Mouse (Mus musculus) frontal cortex, adult (tissue): ENCODE measurements around the gene Ccdc9.
"Not testable (repeated sequence)": the region's sequence is repeated elsewhere in the genome, so short reads cannot be mapped to it uniquely, and the experiment has no call there.

Experiments used
- ATAC-seq: cut with Nextera tagmentation; 2 replicates; pipeline ENCODE4 v1.9.2; 2017; ENCODE audit warnings: mild to moderate bottlenecking, moderate library complexity, mixed read lengths; ENCODE audit not compliant: low TSS enrichment

The Ccdc9 gene

DNA sequence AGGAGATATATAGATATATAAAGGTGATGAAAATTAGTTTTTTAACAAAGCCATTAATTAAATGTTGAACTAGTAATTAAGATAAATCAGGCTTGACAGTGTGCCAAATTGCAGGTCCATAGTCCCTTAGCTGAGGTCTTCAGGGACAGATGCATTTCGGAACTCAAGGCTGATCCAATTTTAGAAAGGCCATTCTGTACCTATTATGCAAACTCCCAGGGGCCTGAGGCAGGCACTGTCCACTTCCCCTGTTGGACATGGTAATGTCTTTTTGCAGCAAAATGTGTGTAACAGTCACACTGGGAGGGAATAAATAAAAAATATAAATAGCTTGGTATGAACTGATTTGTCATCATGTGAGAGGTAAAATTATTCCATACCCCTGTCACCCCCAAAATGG, 15.5 kb downstream of the Ccdc9 start:
- ATAC-seq = no peak

DNA sequence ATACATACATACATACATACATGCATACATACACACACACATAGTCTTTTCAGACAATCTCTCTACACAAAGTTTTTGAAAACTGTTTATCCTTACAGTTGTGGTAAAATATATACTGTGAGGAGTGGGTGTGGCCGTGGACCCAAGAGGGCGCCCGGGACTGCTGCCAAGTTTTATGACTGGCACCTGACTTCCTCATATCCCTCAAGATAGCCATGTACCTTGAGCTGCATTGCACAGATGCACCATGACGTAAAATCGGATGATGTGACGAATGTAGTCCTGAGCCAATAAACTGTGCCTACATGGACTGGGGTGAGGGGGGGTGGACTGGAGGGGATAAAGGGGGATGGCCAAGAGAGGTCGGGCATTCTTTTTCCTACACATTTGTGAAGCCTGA, 20.0 kb downstream of the Ccdc9 start:
- not testable (repeated sequence) for ATAC-seq

DNA sequence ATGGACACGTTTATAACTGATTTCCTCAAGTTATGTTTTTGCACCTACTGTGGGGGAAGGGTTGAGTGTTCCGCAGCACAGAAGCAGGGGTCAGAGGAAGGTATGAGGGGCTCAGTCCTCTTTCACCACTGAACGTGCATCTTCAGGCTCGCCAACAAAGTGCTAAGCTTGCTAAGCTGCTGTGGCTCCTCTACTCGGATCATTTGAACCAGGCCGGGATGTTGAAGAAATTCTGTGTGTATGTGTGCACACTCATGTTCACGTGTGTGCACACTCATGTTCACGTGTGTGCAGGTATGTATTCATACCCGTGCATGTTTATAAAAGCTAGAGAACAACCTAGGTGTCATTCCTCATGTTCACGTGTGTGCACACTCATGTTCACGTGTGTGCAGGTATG, 20.7 kb downstream of the Ccdc9 start:
- ATAC-seq = no peak

DNA sequence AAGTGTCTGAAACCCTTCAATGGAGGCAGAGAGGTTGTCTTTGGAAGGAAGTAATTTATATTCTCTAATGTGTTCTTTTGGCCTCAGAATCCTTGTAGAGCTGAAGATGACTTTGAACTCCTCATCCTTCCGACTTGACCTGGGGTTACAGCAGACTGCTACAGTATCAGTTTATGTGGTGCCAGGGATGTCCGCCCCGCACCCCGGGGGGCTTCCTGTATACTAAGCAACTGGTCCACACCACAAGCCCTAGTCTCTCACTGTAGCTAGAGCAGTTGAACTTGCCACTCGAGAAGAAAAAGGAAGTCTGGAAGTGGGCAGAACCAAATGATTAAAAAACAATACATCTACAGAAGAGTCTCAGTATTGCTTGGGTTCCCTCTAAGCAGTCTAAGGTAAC, 22.8 kb downstream of the Ccdc9 start:
- no peak for ATAC-seq

DNA sequence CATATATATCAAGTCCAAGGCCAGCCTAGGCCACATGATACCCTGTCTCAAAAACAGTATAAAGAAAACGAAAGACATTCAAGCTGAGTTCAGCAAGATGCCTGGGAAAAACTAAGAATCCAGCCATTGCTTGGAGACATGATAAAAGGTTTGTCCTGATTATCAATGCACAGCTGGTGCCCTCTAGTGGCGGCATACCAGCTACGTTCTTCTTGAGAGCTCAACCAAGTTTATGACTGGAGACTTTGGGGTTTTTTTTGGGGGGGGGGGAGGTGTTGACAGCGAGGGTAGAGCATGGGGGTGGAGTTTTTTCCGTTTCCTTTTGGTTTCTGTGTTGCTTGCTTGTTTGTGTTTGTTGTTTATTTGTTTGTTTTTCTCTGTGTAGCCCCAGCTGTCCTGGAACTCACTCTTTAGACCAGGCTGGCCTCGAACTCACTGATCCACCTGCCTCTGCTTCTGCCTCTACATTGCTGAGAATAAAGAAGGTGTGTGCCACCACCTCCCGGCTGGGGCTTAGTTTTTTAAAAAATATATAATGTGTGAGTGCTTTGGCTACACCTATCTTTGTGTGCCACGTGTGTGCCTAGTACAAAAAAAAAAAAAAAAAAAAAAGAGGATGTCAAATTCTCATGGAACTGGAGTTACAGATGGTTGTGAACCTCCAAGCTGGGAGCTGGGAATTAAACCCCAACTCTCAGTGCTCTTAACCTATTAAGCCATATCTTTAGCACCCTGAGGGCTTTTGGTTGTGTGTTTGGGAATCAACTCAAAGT, 23.4 kb downstream of the Ccdc9 start:
- ATAC-seq = no peak

DNA sequence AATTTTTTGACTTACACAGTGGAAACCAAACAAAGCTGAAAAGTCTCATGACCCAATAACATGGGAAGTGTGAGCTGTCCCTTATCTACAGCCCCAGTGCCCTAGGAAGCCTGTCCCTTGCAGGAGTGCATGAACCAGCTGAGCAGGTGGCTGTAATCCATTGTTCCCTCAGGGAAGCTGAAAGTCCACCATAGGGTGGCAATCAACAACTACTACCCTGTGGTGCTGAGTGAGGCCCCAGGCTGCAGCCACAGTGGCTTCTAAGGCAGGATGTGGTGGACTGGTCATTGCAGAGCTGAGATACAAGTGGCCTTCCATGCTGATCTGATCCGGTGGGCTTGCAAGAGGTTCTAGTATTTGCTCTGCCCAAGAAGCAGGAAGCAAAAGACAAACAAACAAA, 25.5 kb downstream of the Ccdc9 start:
- no peak for ATAC-seq

DNA sequence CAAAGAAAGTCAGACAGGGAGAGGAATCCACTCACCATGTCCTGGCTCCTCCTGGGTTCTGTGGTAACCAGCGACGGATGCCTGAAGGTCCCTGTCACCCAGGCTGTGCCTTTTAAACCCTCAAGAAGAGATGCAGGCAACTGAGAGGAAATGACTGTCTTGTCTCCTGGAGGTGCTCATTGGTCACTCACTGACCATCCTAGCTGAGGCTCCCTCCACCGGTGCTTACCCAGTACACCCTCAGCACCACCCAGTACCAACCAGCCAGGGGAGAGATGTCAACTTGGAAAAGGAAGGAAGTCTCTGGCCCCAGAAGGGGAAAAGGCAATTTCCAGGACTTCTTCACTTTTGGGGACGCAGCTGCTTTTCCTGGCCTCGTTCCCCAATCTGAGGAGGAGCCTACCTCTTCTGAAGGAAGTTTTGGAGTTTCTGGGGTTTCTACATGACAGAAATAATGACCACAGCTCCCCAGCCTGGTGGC, 27.4 kb downstream of the Ccdc9 start, which contains the start of gene C5ar1:
Gene C5ar1 (minus strand): TSS at position 431 of the 481 bp plus-strand sequence.
- ATAC-seq = no peak

DNA sequence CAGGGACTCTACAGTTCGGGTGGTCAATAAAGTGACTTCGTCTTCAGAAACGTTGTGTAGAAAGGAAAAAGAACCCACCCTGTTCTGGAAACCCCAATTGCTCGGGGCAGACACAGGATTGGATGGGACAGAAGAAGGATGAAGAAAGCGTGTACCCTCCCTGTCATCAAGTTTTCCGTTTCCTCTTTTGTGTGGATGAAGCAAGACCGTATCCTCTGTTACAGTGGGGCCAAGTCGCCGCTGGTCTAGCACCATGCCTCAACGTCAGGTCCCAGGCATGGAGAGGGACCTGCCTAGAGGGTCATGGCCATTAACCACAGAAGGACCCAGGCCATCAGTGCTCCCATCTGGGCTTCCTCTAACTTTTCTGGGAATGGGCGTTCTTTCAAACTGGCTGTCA, 28.8 kb downstream of the Ccdc9 start:
- no peak for ATAC-seq

DNA sequence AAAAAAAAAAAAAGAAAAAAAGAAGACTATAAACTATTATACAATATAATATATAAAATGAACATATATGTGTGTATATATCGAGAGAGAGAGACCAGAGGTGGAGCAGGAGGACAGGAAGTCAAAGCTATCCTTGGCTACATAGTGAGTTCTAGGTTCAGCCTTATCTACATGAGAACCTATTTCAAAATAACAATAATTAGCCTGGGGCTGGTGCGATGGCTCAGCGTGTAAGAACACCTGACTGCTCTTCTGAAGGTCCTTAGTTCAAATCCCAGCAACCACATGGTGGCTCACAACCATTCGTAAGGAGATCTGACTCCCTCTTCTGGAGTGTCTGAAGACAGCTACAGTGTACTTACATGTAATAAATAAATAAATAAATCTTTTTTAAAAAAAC, 30.6 kb downstream of the Ccdc9 start:
- ATAC-seq = not testable (repeated sequence)

DNA sequence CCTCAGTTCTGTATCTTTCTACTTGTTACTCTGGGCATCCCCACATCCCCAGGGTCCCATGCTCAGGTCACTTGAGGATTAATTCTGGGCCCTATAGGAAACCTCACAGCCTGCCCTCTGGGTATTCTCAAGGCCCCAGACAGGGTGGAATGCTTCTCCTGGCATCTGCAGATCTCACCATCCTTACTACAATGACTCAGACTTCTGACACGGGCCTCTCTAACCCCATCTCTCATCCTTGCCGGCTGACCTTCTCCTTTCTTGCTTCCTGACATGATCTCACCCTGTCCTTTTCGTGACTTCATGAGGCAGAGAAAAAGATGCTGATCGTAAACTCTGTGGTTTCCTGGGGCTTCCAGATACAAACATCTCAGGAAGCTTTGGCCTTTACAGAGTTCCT, 32.4 kb downstream of the Ccdc9 start:
- ATAC-seq = no peak

DNA sequence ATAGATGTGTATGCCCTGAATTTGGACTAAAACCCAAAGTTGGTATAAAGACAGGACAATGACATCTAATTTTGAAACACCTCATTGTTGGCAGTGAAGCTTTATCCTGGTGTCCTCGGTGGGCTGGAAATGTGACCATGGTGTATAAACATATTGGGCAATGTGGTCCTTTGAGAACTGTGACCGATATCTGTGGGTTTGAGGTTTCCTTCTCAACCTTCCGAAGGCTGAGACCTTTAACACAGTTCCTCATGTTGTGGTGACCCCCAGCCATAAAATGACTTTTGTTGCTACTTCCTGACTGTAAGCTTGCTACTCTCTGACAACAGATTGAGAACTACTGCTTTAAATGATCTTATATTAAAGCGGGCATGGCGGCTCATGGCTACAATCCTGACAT, 35.9 kb downstream of the Ccdc9 start:
- ATAC-seq = no peak

DNA sequence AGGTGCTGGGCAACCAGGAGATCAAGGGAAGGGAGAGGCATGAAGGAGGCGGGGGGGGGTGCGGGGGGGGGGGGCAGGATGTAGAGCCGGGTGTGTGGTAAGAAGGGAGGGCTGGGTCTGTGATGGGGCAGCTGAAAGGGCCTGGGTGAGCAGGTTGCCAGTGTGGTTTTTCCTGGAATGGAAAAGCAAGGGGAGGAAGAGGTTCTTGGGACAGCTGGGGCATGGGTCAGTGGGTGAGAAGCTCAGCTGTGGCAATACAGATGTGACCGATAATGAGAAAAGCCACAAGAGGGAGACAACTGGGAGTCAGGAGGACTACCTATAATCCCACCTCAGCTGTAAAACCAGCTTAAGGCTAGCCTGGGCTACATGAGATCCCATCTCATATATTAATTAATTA, 40.6 kb downstream of the Ccdc9 start:
- no peak for ATAC-seq

DNA sequence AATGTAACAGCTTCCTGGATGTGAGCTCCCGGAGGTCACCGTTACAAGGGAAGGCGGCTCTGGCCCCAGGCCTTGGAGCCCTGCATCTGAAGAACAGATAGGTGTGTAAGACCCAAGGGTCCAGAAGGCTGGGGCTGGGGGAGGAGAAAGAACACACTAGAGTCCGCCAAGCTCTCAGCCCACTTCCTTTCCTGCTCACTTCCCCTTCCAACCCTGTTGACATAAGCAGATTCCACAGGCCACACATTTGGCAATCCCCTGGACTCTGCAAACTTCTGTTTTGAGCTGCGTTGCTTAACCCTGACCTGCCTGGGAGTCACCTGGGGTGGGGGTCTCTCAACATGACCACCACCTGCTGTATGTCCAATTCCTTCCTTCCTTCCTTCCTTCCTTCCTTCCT, 42.5 kb downstream of the Ccdc9 start, which contains the start of gene C5ar2:
Gene C5ar2 (minus strand): TSS at position 88 of the 400 bp plus-strand sequence.
- no peak for ATAC-seq

DNA sequence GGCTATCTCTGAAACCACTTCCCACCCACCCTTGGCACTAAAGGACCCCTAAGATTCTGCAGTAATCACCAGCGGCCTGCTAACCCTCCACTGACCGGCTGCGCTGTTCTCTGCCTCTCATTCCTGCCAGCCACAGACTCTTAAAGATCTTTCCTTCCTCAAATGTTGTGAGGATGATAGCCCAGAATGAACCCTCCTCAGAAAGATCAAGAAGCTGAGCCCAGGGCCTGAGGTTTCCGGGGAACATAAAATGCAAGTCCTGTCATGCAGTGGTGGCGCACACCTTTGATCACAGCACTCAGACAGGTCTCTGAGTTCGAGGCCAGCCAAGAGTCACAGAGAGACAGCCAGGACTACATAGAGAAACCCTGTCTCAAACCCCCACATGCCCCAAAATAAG, 44.4 kb downstream of the Ccdc9 start:
- ATAC-seq = no peak

DNA sequence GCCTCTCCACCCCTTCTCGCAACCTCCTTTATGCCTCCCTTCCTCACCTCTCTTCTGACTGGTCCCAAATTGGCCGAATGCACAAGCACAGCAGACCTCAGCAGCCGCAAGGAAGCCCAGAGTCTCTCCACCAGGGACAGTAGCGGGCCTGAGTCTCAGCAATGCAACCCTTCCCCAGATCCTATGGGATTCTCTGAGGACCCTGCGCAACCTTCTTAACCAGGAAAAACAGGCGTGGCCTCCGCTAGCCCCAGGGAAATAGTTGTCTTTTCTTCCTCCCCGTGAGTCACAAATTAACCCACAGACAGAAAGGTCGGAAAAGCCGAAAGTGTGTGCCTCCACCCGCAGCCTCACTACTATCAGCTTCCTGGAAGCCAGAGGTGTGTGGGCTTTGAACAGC, 44.8 kb downstream of the Ccdc9 start:
- no peak for ATAC-seq

DNA sequence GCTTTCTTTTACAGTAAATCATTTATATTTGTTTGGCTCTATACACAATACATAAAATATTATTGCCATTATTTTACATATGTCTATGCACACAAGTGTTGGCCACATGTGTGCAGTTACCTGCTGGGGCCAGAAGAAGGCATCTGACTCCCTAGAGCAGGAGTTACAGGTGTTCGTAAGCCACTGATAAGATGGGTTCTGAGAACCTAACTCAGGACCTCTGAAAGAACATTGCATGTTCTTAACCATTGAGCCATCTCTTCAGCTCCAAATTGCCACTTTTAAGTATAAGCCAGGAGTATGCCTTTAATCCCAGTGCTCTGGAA, 45.7 kb downstream of the Ccdc9 start:
- no peak for ATAC-seq

DNA sequence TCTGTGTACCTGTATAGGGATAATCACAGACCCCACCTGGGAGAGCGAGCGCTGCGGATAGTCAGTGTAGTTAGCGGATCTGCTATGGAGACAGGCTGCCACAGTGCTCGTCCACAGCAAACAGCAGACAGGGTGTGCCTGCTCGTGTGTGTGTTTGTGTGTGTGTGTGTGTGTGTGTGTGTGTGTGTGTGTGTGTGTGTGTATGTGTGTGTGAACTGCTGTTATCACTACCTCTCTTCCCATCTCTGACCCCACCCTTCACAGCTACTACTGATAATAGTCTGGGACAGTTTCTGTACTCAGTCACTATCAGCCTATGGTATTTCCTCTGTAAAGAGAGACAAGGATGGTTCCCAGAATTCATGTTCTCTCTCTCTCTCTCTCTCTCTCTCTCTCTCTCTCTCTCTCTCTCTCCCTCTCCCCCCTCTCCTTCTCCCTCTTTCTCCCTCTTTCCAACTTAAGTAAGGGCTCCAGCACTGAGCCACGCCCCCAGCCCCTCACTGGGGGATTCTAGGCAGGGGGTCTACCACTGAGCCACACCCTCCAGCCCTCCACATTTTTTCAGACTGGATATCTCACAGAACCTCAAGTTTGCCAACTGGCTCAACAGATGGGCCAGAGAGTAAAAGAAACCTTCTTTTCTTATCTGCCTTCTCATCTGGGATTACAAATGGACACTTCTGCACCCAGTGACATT, 46.2 kb downstream of the Ccdc9 start:
- no peak for ATAC-seq

DNA sequence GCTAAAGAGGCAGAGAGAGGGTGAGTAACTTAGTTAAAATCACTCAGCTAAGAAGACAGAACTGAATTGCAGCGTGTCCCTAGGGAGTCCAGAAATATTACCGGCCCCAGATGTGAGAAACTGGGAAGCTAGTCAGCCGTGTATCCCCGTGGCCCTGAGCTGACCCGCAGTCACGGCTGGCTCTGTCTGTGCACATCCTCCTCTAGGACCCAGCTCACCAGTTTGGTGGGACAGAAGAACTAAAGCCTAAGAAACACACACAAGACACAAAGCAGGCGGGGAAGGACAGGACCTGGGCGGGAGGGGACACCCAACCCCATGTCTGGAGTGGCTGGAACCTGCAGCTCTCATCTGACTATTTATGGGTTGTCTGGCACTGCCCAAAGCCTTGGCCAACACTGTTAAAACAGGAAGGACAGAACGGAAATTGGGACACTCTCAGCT, 47.0 kb downstream of the Ccdc9 start:
- no peak for ATAC-seq

DNA sequence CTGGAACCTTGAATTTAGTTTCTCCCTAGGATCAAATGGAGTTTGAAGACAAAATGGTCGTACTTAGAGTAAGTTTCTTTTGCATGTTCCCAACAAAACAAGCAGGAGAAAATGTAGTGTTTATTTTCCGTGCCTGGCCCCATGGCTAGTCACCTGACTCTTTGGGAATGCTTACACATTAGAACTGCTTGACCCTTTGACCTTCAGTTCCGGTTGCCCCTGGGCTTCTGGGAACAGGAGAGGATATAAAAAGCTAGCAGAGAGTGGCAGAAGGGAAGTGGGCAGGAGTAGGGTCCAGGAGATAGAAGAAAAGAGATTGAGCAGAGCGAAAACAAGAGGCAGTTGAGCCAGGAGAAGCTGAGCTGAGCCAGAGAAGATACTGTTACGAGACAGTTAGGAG, 56.7 kb downstream of the Ccdc9 start:
- ATAC-seq = no peak
